Comparison of ENCODE assay signal across 10 mouse cellular contexts in the genomic region with DNA sequence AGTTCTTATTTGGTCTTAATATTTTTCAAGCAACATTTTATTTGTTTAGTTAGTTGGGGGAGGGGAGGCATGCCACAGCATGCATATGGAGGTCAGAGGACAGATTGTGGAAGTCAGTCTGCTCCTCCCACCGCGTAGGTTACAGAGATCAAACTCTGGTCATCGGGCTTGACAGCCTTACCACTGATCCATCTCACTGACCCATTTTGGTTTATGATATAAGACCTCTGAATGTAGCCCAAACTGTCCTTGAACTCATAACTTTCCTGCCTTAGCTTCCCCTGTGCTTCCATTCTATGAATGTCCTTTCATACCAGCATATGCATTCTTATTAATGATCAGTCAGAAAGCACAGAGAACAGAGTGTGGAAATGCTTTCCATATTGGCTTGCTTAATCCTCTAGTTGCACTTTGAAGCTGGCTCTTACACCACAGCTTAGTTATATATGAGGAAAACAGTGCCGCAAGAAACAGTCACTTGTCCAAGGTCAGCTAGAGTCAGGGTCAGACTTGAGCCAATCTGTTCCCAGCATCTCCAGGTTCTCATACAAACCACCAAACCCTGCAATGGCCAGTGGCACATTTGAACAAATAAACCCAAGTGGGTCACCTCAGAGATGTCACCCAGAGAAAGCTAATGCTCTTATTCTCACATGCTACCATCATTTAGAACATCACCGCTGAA.
DNase-seq lines count a peak whose midpoint lies in the region; ATAC-seq and TF ChIP-seq lines count a peak whose summit lies in the region.
"Had no signal": no experiment of that assay in that cellular context is flagged by ENCODE, and none has a peak within 500 bp of the region (broad histone marks: within the 10 kb centered on the region; RNA-seq: fewer than 3 reads in every experiment).

No protein-coding gene starts in this region.

- 70% methylated on average over 5 of the region's 5 CpGs for WGBS in intestine, postnatal 0 days
- WGBS in intestine, embryonic 15.5 days: 86% methylated on average over 5 of the region's 5 CpGs
- 89% methylated on average over 5 of the region's 5 CpGs for WGBS in forebrain, embryonic 16.5 days
- WGBS in midbrain, embryonic 16.5 days: 78% methylated on average over 5 of the region's 5 CpGs

- H3K9ac ChIP-seq in intestine, postnatal 0 days (ENCODE audit: low read depth, low read length): no peak overlapping the region
- no peak overlapping the region for H3K9ac ChIP-seq in intestine, embryonic 15.5 days
- H3K9ac ChIP-seq in forebrain, embryonic 16.5 days (replicated peaks; ENCODE audit: low read depth, low read length): peak overlapping the region; percentile 45; the same call in 1 of the 2 replicates
- peak overlapping the region; percentile 60 for H3K9ac ChIP-seq in midbrain, embryonic 16.5 days (ENCODE audit: low read depth, low read length)
- H3K9ac ChIP-seq: limb, embryonic 15.5 days had no signal

- no peak overlapping the region for H3K4me2 ChIP-seq in intestine, postnatal 0 days (replicated peaks; ENCODE audit: low read depth)
- no peak overlapping the region for H3K4me2 ChIP-seq in intestine, embryonic 15.5 days (replicated peaks)
- peak overlapping the region; percentile 57 for H3K4me2 ChIP-seq in forebrain, embryonic 16.5 days (ENCODE audit: low read length)
- H3K4me2 ChIP-seq in midbrain, embryonic 16.5 days (ENCODE audit: low read length): peak overlapping the region; percentile 61
- H3K4me2 ChIP-seq: limb, embryonic 15.5 days had no signal

- H3K27me3 ChIP-seq in intestine, postnatal 0 days (replicated peaks; ENCODE audit: control insufficient read depth, insufficient read depth, low read length): no peaks in the 10 kb centered on the region
- no peaks in the 10 kb centered on the region for H3K27me3 ChIP-seq in intestine, embryonic 15.5 days (replicated peaks)
- no peaks in the 10 kb centered on the region for H3K27me3 ChIP-seq in forebrain, embryonic 16.5 days (replicated peaks; ENCODE audit: control insufficient read depth, insufficient read depth, low read length)
- H3K27me3 ChIP-seq in midbrain, embryonic 16.5 days (ENCODE audit: control insufficient read depth, insufficient read depth, low read depth, low read length): no peaks in the 10 kb centered on the region
- H3K27me3 ChIP-seq: limb, embryonic 15.5 days had no signal

- no peak overlapping the region for H3K4me3 ChIP-seq in intestine, postnatal 0 days (ENCODE audit: low read depth, low read length)
- no peak overlapping the region for H3K4me3 ChIP-seq in intestine, embryonic 15.5 days (replicated peaks)
- H3K4me3 ChIP-seq in brown adipose tissue, adult 24 weeks (ENCODE audit: insufficient read depth, low read depth, low read length): no peak overlapping the region
- H3K4me3 ChIP-seq in forebrain, embryonic 16.5 days (replicated peaks; ENCODE audit: low read length): peak overlapping the region; percentile 36
- peak overlapping the region; percentile 47 for H3K4me3 ChIP-seq in midbrain, embryonic 16.5 days (ENCODE audit: low read depth, low read length)
- H3K4me3 ChIP-seq: limb, embryonic 15.5 days had no signal

- H3K9me3 ChIP-seq in intestine, postnatal 0 days (ENCODE audit: control insufficient read depth): no peaks in the 10 kb centered on the region
- H3K9me3 ChIP-seq in intestine, embryonic 15.5 days: no peaks in the 10 kb centered on the region
- no peaks in the 10 kb centered on the region for H3K9me3 ChIP-seq in forebrain, embryonic 16.5 days (ENCODE audit: control insufficient read depth, low read length)
- H3K9me3 ChIP-seq in midbrain, embryonic 16.5 days (replicated peaks; ENCODE audit: control insufficient read depth, low read length, poor library complexity, severe bottlenecking): no peaks in the 10 kb centered on the region
- H3K9me3 ChIP-seq: limb, embryonic 15.5 days had no signal

- H3K36me3 ChIP-seq in intestine, postnatal 0 days (ENCODE audit: control insufficient read depth, insufficient read depth): no peaks in the 10 kb centered on the region
- no peaks in the 10 kb centered on the region for H3K36me3 ChIP-seq in intestine, embryonic 15.5 days
- H3K36me3 ChIP-seq in forebrain, embryonic 16.5 days (ENCODE audit: control insufficient read depth, insufficient read depth): no peaks in the 10 kb centered on the region
- H3K36me3 ChIP-seq in midbrain, embryonic 16.5 days (ENCODE audit: control insufficient read depth, insufficient read depth, low read length): no peaks in the 10 kb centered on the region
- H3K36me3 ChIP-seq: limb, embryonic 15.5 days had no signal

- ATAC-seq in intestine, postnatal 0 days: peak; percentile 51; the same call in 1 of the 2 replicates
- ATAC-seq in intestine, embryonic 15.5 days: no peak
- no peak for ATAC-seq in forebrain, embryonic 16.5 days
- no peak for ATAC-seq in midbrain, embryonic 16.5 days

- no peak overlapping the region; the same call in 1 of the 2 replicates for H3K27ac ChIP-seq in intestine, postnatal 0 days (ENCODE audit: low read depth, low read length)
- no peak overlapping the region for H3K27ac ChIP-seq in intestine, embryonic 15.5 days
- H3K27ac ChIP-seq in brown adipose tissue, adult 24 weeks (replicated peaks; ENCODE audit: low read depth, low read length): peak overlapping the region; percentile 96
- H3K27ac ChIP-seq in forebrain, embryonic 16.5 days (ENCODE audit: low read length): peak overlapping the region; percentile 60
- peak overlapping the region; percentile 75 for H3K27ac ChIP-seq in midbrain, embryonic 16.5 days (ENCODE audit: low read length)
- H3K27ac ChIP-seq: limb, embryonic 15.5 days had no signal

- 0 out of 2 replicates have a peak, but pooled peaks cover 2% of the 10 kb centered on the region for H3K4me1 ChIP-seq in intestine, postnatal 0 days (replicated peaks; ENCODE audit: control insufficient read depth, insufficient read depth, low read length)
- peaks cover 12% of the 10 kb centered on the region for H3K4me1 ChIP-seq in intestine, embryonic 15.5 days (replicated peaks)
- H3K4me1 ChIP-seq in brown adipose tissue, adult 24 weeks (ENCODE audit: control insufficient read depth, insufficient read depth, insufficient read length, low read length): peaks cover 21% of the 10 kb centered on the region
- H3K4me1 ChIP-seq in forebrain, embryonic 16.5 days (replicated peaks; ENCODE audit: control insufficient read depth, insufficient read depth, low read length): peaks cover 34% of the 10 kb centered on the region
- H3K4me1 ChIP-seq in midbrain, embryonic 16.5 days (ENCODE audit: control insufficient read depth, insufficient read depth, low read length): peaks cover 36% of the 10 kb centered on the region

- no peak for TF ChIP-seq CTCF in intestine, postnatal 0 days (IDR thresholded peaks at IDR 0.05; ENCODE audit: low read depth)

- DNase-seq in testis, postnatal 14 days (ENCODE audit: low spot score): no peak
- DNase-seq in urinary bladder, adult 18-20 months (ENCODE audit: low spot score in 2 of 2): no peak
- DNase-seq: right cerebral cortex, postnatal 4 days; thymus, adult 18-20 months had no signal

Comparison
In these comparisons a context has a peak if more than half of its experiments do, and no peak if none do; other contexts are left out.
1. H3K27ac ChIP-seq: peak in brown adipose tissue, adult 24 weeks (single experiment), forebrain, embryonic 16.5 days (single experiment) and midbrain, embryonic 16.5 days (single experiment); none in intestine, postnatal 0 days (single experiment) and intestine, embryonic 15.5 days (single experiment).
2. H3K4me2 ChIP-seq: peak in forebrain, embryonic 16.5 days (single experiment) and midbrain, embryonic 16.5 days (single experiment); none in intestine, postnatal 0 days (single experiment) and intestine, embryonic 15.5 days (single experiment).
3. H3K4me3 ChIP-seq: peak in forebrain, embryonic 16.5 days (single experiment) and midbrain, embryonic 16.5 days (single experiment); none in intestine, postnatal 0 days (single experiment), intestine, embryonic 15.5 days (single experiment) and brown adipose tissue, adult 24 weeks (single experiment).
4. H3K9ac ChIP-seq: peak in forebrain, embryonic 16.5 days (single experiment) and midbrain, embryonic 16.5 days (single experiment); none in intestine, postnatal 0 days (single experiment) and intestine, embryonic 15.5 days (single experiment).